Mouse (Mus musculus): ENCODE measurements around the gene Nktr.

Nktr gene

DNA sequence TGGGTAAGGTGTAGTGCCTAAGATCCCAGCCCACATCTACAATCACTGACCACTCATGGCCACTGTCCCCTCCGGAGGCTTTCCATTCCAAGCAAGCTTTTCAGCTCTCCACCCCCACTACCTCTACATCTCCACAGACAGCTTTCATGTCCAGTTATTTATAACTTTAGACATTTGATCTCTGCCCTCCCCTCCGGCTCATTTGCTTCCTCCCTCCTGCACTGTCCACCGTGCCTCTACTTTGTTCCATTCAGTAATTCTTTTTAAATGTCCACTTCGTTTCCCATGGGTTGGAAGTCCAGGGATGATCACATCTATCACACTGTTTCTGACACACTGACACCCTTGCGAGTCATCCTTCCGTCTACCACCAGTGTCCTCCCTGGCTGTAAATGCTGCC is 11.2 kb upstream of the Nktr start:
- DNase-seq (ENCODE audit: inconsistent ontology term) = no peak

- no peak for DNase-seq (ENCODE audit: inconsistent ontology term)
These were observed 10.2 kb upstream of the Nktr start for GRCm38 (mm10) chr9:121708506-121709486.

GRCm38 (mm10) chr9:121709898-121710583 is 8.9 kb upstream of the Nktr start, which contains the start of gene Ss18l2:
TSS of gene Ss18l2 (plus strand) at chr9:121710329.
- DNase-seq (ENCODE audit: inconsistent ontology term) = peak; percentile 99

- no peak for DNase-seq (ENCODE audit: inconsistent ontology term)
These were observed 8.4 kb upstream of the Nktr start for GRCm38 (mm10) chr9:121710584-121710975.

- DNase-seq (ENCODE audit: inconsistent ontology term) = no peak
These were observed 1.9 kb upstream of the Nktr start for GRCm38 (mm10) chr9:121717048-121717447.

- DNase-seq (ENCODE audit: inconsistent ontology term) = no peak
These were observed 781 bp upstream of the Nktr start for GRCm38 (mm10) chr9:121718070-121718705.

GRCm38 (mm10) chr9:121719347-121720331 is 670 bp downstream of the Nktr start:
- peak; percentile 66 for DNase-seq (ENCODE audit: inconsistent ontology term)

GRCm38 (mm10) chr9:121740490-121740889 is 21.5 kb downstream of the Nktr start:
- DNase-seq (ENCODE audit: inconsistent ontology term) = no peak

- DNase-seq (ENCODE audit: inconsistent ontology term) = no peak
These were observed 22.2 kb downstream of the Nktr start for GRCm38 (mm10) chr9:121741168-121741567.

- DNase-seq (ENCODE audit: inconsistent ontology term) = no peak
These were observed 25.1 kb downstream of the Nktr start for GRCm38 (mm10) chr9:121744051-121744450.

- no peak for DNase-seq (ENCODE audit: inconsistent ontology term)
These were observed 33.8 kb downstream of the Nktr start for GRCm38 (mm10) chr9:121752774-121753173.

- no peak for DNase-seq (ENCODE audit: inconsistent ontology term)
These were observed 35.7 kb downstream of the Nktr start for GRCm38 (mm10) chr9:121754624-121755023.

- no peak for DNase-seq (ENCODE audit: inconsistent ontology term)
These were observed 37.8 kb downstream of the Nktr start for GRCm38 (mm10) chr9:121756785-121757184.

- DNase-seq (ENCODE audit: inconsistent ontology term) = peak; percentile 52
These were observed 38.5 kb downstream of the Nktr start for GRCm38 (mm10) chr9:121757432-121757831.

- DNase-seq (ENCODE audit: inconsistent ontology term) = no peak
These were observed 39.2 kb downstream of the Nktr start for GRCm38 (mm10) chr9:121757835-121758814.

GRCm38 (mm10) chr9:121759091-121760081 is 40.4 kb downstream of the Nktr start, which contains the start of gene Zfp651:
TSS of gene Zfp651 (plus strand) at chr9:121759330.
- peak; percentile 84 for DNase-seq (ENCODE audit: inconsistent ontology term)

DNA sequence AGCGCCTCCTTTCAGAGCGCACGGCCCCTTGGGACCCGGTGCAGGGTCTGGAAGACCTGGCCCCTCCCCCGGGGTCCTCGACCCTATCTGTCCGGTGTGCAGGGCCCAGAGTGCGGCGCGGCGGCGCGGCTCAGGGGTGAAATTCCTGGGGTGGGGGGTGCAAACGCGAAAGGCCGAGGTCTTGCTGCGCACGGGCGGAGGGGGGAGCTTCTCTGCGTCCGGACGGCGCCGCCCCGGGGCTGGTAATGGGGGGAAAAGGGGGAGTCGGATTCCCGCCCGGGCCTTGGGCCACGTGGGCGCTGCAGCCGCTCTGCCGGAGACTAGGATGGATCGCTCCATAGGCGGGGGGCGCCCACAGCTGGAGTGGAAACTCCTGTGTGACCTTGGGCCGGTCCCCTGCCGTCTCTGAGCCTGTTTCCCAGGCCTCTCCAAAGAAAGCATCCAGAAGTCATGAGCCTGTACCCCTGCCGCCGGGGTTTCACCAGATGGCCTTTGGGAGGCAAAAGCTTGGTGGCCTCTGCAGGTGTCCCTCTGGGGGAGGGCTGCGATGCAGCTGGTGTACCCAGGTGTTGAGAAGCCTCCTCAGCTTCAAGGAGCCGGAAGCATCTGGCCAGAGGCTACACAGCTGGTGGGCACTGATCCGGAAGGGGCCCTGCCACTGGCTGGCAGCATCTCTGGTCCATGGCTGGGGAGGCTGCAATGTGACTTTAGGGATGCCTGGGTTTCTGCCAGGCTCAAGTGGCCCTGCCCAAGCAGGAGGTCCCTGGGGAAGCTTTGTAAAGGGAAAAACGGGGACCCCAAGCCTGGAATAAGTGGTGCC is 41.5 kb downstream of the Nktr start:
- peak; percentile 94 for DNase-seq (ENCODE audit: inconsistent ontology term)

Measured in Muller cell, postnatal 12 days (primary cell).